Mouse (Mus musculus) embryo, embryonic 10.5 days (tissue): ENCODE data around the gene Tmprss6.

ENCODE experiments used
- DNase-seq: peaks from one replicate; pipeline ENCODE4 v3.0.0-alpha.2; 2015; ENCODE audit warnings: low spot score

Tmprss6 gene

DNA sequence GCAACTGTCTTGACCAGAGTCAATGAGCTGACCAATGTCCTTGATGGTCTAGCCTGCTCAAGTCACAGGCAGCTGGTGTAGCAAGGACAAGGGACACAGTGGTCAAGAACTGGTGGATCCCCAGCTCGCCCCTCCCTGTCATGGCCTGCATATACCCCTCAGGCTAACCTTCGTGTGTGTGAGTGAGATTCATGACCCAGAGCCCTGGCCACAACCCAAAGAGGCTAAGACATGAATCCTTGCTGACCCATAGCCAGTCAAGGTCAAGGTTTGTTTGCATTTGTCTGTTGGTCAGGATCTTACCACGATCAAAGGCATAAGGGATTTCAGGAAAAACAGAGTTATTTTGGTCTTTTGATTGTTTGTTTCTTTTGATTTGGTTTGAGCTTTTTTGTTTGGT, 14.1 kb upstream of the Tmprss6 start:
- no peak for DNase-seq

DNA sequence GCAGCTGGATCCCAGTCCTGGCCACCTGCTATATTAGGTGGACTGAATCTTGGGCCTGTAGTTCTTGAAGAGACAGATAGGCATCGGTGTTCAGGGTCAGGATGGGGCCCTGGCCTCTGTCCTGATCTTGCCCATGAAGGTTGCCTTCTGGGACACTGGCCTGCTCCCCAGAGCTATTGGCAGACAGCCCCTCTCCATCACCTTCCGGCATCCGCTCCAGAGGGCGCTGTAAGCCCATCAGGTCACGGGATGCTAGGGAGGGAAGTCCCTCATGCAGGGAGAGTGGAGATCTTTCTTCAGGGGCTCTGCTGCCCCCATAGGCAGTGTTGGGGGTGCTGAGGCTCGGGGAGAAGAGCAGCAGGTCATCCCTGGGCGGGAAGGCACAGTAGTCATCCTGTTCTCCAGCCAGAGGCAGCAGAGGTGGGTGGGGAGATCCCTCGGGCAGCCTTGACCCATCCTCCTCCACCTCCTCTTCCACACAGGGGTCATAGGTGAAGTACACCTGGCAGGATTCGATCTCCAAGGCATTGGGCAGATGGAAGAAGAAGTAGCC, 13.1 kb upstream of the Tmprss6 start:
- DNase-seq = no peak

DNA sequence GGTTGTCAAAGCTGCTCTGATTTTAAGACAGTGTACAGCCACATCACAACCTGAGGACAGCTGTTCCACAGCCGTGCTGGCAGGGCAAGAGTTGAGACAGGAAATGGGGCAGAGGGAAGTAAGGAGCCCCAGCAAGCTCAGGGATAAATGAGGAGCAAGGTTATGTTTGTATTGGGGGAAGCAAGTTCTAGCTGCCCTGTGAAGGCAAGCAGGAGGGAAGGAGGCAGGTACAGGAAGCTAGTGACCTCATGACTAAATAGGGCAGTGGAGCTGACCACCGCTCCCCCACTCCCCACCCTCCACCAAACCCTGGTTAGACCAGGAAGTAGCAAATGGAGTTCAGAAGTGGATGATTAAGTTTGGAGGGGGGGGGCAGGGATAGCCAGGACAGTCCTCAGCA, 12.6 kb upstream of the Tmprss6 start:
- no peak for DNase-seq

DNA sequence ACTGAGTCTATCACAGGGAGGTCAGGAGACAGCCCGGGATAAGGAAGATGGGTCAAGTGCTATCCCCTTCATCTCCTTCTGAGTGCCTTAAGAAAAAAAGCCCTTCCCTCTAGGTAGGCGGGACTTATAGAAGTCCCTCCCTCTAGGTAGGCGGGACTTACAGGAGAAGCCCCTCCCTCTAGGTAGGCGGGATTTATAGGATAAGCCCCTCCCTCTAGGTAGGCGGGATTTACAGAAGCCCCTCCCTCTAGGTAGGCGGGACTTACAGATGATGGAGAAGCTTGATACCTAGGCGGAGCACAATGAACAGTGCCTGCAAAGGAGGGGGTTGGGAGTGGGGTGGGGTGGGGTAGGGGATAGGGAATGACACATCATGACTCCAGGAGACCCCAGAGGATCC, 11.7 kb upstream of the Tmprss6 start:
- DNase-seq = no peak

DNA sequence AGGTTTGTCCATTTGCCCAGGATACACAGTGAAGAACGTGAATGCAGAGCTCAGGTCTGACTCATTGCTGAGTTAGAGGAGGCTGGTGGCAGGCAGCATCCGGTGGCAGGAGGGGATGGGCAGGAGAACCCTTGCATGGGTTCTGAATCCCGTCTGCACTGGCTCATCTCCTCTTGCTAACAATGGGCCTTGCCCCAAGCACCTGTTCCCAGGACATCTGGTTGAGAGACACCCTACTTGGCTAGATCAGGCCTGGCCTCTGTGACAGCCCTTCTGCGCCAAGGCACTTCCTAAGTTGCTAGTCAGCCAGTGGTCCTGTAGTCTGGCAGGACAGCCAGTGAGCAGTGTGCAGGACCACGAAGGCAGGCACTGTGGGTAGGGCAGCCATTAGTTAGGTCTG, 11.0 kb upstream of the Tmprss6 start:
- DNase-seq = no peak

DNA sequence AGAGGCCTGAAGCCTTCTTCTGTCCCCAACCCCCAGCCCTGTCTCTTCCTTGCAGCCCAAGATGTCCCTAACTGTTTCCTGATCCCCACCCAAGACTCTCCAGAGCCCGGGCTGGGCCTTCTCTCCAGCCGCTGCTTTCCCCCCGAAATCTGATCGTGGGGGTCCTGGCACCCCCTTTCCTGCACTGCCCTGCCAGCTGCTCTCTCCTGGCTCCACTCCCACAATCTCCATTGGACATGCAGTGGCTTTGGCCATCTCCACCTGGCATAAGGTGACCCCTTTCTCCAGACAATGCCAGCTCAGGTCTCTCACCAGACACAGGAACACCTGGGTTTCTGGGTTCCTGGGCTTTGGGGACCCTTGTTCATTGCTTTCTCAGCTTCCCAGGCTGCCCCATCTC, 9.6 kb upstream of the Tmprss6 start:
- DNase-seq = no peak

DNA sequence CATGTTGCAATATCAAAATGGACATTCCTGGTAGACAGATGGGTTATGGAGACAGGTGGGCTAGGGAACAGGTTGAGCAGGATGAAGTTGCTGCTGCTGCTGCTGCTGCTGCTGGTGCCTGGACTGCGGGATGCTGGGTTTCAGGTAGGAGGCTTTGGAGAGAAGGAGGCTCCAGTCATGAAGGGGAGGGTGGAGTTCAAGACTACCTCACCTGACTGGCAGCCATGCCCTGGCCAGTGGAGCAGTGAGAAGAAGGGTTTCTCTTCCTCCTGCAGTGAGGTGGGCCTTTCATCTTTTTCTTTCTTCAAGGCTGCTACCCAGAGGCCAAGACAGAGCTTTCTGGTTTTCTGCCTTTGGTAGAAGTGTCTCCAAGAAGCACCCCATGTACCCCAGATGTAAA, 8.4 kb upstream of the Tmprss6 start:
- DNase-seq = no peak

DNA sequence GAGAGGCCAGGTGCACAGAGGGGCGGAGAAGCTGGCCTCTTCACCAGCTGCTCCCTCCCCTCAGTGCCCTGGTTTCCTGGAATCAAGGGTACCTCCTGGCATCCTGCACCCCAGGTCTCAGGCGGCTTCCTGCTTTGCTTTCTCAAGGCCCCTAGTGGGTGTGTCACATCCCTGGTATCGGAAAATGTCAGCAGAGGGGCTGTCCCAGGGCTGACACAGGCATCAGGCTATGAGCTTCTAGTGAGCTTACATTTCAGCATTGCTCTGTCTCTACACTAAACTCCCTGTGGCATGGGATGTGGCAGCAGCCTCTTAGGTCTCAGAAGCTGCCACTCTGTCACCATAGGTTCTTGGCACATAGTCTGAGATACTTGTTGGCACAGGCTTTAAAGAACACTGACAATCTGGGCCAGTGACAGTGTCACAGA, 7.2 kb upstream of the Tmprss6 start:
- DNase-seq = no peak

DNA sequence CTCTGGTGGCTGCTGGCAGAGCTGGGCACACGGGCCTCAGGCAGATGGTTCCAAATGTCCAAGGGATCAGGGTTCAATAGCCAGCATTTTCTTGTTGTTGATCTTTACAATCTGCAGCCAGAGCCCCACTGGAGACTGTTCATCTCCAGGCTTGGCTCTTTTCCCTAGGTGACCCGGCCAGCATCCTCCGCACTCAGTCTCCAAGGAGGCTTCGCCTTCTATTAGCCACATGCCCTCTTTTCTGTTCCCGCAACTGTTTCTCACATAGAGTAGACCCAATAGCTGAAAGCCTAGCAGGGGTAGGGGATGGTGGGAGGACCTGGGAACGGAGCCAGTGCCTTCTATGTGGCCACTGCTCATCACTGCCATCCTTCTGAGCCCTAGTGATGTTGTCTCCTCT, 5.0 kb upstream of the Tmprss6 start:
- no peak for DNase-seq

DNA sequence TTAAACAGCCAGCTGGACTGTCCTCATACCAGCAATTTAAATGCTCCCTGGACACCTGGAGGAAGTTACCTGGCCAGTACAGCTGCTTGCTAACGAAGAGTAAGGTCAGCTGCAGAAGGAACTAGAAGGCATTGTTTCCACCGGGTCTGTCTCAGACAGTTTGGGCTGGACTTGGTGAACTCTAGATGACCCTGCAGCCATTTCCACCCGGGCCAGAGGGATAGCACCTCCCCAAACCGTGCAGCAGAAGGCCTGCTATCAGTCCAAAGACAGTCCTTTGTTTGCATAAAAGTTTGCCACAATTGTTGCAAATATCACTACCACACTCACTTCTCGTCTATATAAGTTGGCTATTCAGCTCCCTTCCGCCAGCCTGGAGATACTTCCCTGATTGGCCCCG, 3.5 kb upstream of the Tmprss6 start:
- DNase-seq = peak; percentile 31

DNA sequence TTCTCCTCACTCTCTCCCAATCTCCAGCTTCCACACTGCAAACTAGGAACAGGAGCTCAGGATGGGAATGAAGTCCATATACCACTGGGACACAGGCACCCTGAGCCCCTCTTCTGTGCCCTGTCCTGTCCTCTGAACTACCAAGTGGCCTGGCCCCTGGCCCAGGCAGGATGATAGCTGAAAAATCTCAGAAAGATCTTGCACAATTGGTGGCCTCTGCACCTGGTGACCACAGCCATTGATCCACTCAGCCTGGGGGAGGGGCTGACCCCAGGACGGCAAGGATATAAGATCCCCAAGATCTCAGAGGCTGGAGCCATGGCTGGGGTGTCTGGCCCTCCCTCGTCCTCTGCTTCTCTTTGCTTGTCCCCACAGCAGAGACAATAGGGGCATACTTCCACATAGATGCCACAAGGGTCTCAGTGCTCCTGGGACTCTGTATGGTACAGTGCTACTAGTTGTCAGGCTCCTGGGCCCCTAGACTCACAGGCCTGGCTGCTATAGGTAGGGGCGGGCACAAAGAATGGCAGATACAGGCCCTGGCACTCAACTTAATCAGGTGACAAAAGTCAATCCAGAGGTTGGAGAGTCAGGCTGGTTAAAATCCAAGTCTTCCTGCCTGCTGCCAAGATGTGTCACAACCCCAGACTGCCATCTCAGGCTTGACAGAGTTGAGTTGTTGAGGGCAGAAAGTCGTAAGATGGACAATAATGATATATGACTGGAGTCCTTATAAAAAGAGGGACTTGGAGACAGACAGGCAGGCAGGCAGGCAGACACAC, 2.3 kb upstream of the Tmprss6 start:
- no peak for DNase-seq

DNA sequence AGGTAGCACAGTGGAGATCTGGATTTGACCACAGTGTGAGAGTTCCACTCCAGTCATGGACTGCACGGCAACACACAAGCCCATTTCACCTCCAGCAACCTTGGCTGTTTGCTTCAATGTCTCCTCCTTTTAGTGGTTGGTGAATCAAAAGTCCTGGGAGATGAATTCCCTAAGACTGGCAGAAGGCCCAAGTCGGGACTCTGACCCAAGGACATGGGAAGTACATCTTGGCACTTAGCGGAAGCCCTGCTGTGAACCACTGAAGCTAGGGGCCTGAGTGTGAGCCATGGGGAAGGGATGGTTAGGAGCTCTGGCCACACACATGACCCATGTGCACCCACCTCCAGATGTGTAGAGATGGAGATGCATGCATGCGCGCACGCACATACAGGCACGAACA, 864 bp downstream of the Tmprss6 start:
- DNase-seq = no peak

DNA sequence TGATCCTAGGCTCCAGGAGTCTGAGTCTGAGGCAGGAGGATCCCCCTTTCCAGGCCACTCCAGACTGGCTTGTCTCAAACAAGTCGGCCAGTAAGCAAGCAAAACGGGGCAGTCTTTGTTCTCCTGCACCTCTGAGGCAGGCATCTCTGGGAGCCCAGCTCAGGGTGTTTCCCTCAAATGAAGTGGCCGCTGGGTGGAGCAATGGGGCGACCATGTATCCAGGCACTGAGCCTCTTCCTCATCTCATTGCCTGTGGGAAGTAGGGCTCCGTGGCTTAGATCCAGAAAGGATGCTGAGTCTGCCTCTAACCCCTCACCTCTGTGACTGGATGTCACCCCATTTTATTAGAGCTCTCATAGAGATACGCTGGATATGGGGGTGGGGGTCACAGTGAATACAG, 1.6 kb downstream of the Tmprss6 start:
- peak; percentile 39 for DNase-seq

DNA sequence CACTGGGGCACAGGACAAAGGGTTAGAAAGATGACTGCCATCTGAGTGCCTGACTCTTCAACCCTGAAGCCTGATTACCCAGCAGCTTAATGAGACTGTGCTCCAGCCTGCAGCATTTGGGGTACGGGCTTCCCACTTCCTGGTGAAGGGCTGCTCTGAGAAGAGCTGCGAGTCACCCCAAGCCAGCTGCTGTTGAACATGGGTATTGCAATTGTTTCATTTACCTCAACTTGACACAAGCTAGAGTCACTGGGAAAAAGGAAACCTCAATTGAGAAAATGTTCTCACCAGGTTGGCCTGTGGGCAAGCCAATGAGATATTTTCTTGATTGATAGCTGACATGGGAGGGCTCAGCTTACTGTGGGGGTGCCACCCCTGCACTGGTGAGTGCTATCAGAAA, 5.5 kb downstream of the Tmprss6 start:
- no peak for DNase-seq

DNA sequence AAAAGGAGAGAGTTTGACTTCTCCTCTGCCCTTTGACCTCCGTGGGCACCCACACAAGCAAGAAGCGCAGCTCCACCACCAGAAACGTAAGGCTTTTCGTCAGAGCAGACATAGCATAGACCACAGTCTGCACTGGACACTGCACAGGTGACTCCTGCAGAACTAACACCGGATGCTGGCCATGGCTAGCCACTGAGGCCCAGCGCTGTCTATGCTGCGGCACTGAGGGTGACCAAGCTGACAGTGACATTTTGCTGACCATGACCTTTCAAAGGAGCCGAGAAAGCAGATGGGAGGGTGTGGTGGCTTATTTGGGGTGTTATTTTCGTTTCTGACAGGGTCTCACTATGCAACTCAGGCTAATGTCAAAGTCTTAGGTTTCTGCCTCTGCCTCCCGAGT, 11.2 kb downstream of the Tmprss6 start:
- no peak for DNase-seq

DNA sequence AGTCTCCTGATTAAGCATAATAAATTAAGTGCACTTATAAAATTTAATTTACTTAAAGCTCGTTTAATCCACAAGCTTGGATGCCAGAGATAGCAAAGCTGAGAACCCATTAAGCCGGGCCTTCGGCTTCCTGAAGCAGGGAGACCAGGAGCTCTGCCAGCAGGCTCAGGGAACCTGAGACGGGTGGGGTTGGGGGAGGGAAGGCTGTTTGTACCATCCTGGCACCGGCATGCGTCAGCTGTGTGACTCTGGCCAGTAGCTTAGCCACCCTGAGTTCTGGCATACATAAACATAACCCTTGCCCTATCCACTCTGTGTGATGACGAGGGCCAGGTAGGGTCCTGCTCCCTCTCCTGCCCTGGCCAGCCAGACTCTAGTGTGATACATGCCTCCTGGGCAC, 12.4 kb downstream of the Tmprss6 start:
- DNase-seq = no peak

DNA sequence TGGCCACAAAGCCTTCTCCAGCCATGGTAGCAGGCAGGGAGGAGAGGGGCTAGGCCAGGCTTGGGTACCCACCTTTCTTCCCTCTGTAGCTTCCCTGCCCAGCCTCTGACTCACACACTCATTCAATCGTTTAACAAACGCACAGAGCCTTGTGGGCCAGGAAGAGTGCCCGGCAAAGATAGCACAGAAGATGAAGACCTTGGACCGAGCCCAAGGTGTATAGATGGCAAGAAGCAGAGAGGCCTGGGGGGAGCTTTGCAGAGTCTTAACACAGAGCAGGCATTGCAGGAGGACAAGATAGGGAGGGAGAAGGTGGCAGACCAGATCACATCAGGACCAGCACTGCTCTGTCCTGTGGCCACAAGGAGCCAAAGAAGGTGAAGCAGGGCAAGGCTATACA, 13.3 kb downstream of the Tmprss6 start:
- DNase-seq = no peak

DNA sequence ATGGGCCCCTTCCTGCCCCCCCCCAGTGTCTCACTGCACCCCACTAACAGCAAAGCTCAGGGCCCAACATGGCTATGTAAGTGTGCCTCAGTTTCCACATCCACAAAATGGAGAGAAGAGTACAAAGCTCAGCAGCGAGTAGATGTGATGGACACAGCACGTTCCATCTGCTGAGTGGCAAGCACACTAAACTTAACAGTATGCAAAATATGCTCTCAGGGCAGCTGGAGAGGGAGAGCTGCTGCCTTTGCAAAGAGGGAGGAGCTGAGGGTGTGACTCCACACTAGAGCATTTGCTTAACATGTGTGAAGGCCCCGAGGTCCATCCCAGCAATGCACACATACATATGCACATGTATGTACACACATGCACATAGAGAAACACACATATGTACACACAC, 15.5 kb downstream of the Tmprss6 start:
- DNase-seq = no peak

DNA sequence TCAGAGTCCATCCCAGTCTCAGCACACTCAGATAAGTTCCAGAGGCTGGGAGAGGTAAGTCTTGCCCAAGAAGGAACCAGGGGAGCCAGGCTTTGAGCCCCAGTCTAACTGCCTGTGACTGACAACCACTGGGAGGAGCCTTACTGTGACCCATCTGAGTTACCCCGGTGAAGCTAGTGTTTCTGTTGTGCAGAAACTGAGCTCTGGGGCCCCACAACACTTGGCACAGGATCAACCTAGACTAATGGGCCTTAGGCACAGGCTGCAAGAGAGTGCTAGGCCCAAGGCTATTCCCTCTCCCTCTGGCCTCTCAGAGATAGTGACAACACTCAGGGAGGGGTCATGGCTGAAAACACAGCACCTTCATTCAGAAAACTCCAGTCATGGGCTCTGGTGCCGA, 17.2 kb downstream of the Tmprss6 start:
- DNase-seq = no peak

DNA sequence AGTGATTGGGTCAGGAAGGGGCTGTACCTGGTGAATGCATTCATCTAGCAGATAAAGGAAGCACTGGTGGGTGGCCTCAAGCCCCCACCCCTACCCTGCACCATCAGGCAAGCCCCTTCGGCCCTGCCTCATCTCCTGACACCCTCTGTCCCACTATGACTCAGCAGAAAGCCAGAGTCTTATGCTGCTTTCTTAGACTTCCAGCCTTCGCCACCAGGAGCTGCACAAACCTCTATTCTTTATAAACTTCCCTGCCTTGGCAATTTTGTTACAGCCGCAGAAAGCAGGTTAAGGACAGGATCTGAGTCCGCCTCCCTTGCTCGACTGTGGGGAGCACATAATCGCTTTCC, 18.0 kb downstream of the Tmprss6 start:
- DNase-seq = no peak

DNA sequence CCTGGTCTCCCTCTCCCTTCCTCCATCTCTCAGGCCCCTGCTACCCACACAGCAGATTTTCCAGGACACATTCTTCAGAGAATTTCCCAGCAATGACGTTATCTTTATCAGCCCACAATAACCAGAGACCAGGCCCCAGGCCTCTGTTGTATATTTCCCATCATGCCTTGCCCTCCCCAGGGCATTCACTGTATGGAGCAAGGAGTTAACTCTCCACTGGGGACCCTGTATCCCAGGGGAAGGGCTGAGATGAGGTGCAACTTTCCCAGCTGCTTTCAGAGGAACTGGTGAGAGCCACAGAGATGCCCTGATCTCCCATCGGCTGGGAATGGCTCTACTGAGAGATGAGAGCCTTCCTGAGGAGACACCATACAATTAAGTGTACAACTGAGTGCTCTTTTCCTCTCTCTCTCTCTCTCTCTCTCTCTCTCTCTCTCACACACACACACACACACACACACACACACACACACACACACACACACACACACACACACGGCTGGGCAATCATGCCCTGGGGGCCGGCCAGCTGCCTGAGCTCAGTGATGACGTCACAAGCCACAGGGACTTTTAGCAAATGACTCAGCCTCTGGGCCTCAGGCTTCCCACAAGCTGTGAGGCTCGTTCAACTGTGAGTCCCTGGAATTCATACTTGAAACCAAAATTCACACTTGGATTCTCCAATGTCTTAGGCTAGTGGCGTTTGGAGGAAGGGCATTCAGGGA, 18.6 kb downstream of the Tmprss6 start:
- peak; percentile 60 for DNase-seq

DNA sequence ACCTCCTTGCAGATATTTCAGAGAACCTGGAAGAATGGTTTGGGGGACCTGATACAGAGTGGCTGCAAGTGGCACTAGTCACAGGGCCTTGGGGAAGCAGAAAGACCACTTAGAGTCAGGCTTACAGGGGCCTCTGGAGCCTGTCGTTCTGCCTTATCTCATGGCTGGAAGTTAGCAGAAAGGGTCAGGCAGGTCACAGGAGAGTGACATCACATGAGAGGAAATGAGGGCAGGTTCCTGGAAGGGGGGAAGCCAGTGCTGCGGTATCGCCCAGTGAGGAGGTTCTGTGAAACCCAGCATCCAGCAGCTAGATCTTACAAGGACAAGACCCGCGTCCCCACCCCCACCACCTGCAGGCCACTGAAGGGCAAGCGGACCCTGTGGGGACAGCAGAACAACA, 19.3 kb downstream of the Tmprss6 start:
- DNase-seq = no peak

DNA sequence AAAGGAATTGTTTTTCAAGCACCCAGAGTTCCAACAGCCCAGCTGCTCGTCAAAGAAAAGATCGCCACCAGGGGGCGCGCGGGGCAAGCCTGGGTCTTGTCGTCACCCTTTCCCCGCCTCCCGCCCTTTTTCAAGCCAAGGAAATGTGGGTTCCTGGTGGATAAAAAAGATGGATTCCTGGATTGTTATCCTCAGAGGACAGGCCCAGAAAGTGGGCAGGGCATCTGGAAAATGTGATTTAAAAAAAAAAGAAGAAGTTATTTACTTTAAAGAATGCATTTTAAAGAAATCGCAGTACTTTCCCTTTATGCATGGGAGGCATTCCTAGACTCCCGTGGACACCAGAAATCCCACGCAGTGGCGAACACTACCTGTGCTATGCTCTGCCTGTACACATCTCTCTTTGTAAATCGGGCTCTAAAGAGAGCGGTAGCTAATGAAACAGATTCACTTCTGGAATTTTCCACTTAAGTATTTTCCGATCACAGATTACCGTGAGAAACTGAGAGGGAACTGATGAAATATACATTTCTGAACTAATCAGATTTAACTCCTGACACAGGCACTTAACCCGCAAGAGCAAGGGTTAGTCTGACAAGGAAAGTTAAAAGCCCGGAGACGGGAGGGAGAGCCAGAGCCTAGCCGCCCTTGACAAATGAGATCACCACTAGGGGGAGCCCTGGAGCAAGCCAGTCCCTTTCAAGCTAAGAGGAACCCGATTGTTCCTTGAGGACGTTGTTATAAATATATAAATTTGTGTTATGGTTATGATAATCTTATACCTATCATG, 20.5 kb downstream of the Tmprss6 start:
- DNase-seq = peak; percentile 96
